Mouse (Mus musculus): ENCODE data around the gene Camk2n2. TPM values are rescaled to one million over a fixed set of nuclear protein-coding genes. Genes with fewer than 3 reads are reported as not detected.
"Not testable (repeated sequence)": the region's sequence is repeated elsewhere in the genome, so short reads cannot be mapped to it uniquely, and the experiment has no call there.

The Camk2n2 gene
- under 1 TPM; 0.73 to 0.79 TPM for total RNA-seq (2021)
- long read RNA-seq, experiment 1, partial matches to known transcripts: 1 of 1 reads
- long read RNA-seq, experiment 1, other reads (novel, unspliced or antisense): 0 of 1 reads
- long read RNA-seq, experiment 2: 0 reads

DNA sequence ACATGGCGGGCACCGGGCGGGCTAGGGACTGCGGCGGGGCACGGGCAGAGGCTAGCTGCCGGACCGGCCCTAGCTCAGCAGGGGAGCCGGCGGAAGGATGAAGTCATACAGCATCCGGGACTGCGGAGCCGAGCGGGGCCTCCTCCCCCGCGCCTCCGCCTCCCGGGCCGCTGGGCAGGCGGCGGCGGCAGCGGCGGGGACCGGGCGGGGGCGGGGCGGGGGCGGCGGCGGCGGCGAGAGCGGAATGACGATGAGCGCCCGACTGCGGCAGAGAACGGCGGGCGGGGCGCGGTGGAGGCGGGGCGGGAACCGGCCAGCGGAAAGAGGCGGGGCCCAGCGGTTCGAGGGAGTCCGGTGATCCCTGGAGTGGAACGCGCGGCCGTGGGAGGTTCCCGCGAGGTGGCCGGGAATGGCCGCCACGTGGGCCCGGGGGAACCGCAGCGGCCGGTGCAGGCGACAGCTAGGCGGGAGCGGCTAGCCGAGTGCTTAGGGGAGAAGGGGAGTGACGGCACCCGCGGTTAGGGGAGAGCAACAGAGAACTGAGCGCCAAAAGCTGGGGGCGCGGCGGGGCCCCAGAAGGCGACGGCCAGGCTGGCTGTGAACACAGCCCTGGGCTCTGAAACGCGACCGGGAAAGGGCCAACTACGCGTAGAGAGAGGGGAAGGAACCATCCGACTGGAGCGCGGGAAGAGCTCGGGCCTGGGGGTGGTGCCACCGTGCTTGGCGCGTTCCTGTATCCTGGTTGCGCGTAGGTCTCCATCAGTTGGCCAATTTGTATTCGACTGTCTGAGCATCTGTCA, at the start of gene Camk2n2:
Gene Camk2n2 (minus strand): TSS at position 97 of the 800 bp plus-strand sequence.
- intact Hi-C loops (cut with DNase I): no loop called here
- DNase-seq: peak; percentile 58 to 71

DNA sequence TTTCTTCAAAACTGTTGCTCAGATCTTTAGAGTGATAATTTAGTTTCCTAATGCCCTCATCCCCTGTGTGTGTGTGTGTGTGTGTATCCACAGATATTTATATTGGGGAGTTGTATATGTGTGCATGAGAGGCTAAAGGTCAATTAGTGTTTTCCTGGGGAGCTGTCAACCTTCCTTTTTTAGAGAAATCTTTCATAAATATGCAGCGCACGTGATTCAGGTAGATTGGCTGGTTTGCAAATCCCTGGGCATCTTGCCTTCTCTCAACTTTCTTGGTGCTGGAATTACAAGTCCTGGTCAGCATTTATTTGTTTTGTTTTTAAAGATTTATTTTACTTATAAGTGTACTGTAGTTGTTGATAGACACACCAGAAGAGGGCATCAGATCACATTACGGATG, 49.2 kb upstream of the Camk2n2 start:
- intact Hi-C loops (cut with DNase I): no loop called here
- DNase-seq: no peak

DNA sequence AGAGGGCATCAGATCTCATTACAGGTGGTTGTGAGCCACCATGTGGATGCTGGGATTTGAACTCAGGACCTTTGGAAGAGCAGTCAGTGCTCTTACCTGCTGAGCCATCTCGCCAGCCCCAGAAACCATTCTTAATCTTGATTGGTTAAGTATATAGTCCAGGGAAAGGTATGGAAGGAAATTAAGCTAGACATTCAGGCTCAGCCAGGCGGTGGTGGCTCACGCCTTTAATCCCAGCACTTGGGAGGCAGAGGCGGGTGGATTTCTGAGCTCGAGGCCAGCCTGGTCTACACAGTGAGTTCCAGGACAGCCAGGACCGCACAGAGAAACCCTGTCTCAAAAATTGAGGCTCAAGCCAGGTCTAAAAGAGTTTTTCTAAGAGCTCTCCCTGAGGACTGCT, 46.9 kb upstream of the Camk2n2 start, which contains the start of gene Eif4g1:
Gene Eif4g1 (plus strand): TSS at position 301 of the 400 bp plus-strand sequence.
- intact Hi-C loops (cut with DNase I); DNase-seq: not testable (repeated sequence)

DNA sequence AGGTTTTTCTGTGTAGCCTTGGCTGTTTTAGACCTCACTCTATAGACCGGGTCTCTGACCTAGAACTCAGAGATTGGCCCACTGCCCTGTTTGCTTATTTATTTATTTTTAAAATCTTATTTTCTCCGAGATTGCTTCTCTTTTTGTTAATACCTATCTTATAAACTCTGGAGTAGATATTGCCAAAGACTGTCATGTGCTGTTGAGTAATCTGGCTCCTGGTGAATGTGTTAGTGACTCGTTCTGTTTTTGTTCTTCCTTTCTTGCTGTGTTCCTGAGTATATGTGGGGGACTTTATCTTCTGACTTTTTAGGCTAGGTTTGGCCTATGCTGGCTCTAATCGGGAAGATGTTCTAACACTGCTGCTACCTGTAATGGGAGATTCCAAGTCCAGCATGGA, 36.6 kb upstream of the Camk2n2 start:
- intact Hi-C loops (cut with DNase I): no loop called here
- no peak for DNase-seq

DNA sequence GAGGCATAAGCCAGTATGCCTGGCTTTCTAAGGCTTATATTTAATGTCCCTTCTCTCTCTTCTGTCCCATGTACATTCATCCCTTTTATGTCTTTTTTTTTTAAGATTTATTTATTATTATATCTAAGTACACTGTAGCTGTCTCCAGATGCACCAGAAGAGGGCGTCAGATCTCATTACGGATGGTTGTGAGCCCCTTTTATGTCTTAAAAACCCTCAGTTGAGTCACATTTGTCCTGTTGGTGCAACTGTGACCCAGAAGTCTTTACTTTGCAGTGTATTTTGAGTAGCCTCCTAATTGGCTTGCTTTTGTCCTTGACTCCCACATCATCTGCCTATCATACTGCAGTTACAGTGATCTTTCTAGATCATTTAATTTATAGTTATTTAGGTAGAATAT, 32.2 kb upstream of the Camk2n2 start:
- DNase-seq: no peak
- intact Hi-C loops (cut with DNase I): no loop called here

DNA sequence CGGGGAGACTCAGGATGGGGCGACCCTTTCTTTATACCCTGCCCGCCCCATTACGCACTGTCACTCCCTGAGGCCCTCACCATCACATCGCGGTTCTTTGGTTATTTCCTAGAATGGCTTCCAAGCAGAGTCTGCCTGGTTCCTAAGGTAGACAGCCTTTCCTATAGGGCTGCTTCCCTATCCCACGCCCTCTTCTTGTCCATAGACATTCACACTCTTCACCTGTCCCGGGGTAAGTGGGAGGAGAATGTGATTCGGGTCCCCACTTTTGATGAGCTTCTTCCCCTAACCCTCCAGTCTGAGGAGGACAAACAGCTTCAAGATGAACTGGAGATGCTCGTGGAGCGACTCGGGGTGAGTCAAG, 30.8 kb upstream of the Camk2n2 start:
- intact Hi-C loops (cut with DNase I): loop anchor here (2.0 kb wide), 1 partner anchor 41 kb away; the partner anchor contains the start of genes Alg3, Eef1akmt4 and Gm49333
- no peak for DNase-seq

DNA sequence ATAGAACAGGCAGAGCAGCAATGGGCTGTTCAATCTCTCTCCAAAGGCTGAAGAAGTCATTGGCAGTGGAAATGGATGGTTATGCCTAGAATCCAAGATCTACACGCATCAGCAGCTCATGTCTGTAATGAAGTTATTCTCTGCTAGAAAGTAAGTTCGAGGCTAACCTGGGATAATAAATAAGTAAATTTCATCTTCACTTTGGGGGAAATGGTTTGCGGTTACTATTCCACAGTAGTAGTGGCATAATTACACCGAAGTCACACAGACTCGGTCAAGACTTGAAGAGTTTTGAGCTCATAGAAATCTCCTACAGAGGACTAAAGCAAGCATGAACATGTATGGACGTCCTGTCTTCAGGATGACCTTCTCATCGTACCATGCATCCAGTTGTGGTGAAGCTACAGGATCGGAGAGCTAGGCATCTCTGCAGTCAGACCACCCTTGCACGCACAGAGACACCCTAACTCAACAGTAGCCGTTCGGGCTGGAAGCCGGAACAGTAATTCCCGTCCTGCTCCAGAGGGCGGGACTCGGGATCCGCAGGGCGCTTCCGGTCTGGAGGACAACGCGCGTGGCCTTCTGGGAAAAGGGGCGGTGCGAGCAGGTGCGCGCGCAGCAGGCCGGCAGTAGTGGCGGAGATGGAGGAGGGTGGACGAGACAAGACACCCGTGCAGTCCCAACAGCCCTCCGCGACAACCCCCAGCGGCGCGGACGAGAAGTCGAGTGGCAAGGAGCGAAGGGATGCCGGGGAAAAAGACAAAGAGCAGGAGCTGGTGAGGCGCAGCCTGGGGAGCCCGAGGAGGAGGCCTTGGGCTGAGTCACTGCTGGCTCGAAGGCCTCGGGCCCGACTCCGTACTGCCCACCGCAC, 30.2 kb upstream of the Camk2n2 start, which contains the start of gene Psmd2:
Gene Psmd2 (plus strand): TSS at position 577 of the 871 bp plus-strand sequence.
- intact Hi-C loops (cut with DNase I): loop anchor here (2.0 kb wide), 1 partner anchor 41 kb away; the partner anchor contains the start of genes Alg3, Eef1akmt4 and Gm49333
- peak; percentile 97 to 99 for DNase-seq

DNA sequence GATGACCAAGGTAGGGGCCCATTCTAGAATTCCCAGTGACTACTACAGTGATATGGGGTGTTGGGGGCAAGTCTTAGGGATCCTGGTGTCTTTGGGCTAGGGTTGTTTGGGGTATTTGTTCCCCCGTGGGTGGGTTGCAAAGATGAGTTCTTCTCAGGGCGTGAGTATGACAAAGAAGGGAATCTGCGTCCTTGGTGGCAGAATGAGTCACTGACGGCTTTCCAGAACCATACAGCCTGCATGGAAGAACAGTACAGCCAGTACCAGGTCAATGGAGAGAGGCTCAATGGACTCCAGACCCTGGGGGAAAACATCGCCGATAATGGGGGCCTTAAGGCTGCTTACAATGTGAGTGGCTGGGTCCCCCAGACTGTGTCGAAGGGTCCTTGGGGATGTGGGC, 22.8 kb upstream of the Camk2n2 start:
- DNase-seq: no peak
- intact Hi-C loops (cut with DNase I): loop anchor here (2.0 to 10.0 kb wide), 2 partner anchors 145 to 219 kb away; partner anchors contain the start of genes Abcc5 and Eif2b5

DNA sequence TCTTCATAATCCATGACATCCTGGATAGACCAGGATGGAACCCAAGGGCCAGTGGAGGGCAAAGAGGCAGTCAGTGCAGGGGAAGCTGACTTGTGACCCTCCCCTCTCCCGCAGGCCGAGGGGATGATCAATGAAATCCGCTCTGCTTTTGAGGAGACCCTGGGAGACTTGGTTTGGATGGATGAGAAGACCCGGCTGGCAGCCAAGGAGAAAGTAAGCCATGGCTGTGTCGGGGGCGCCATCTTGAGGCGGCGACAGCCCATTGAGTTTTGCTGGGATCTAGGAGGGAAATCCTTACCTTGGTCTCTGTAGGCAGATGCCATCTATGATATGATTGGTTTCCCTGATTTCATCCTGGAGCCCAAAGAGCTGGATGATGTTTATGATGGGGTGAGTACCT, 21.1 kb upstream of the Camk2n2 start:
- intact Hi-C loops (cut with DNase I): loop anchor here (2.0 to 10.0 kb wide), 2 partner anchors 143 to 217 kb away; partner anchors contain the start of genes Abcc5 and Eif2b5
- peak; percentile 79 to 81 for DNase-seq

DNA sequence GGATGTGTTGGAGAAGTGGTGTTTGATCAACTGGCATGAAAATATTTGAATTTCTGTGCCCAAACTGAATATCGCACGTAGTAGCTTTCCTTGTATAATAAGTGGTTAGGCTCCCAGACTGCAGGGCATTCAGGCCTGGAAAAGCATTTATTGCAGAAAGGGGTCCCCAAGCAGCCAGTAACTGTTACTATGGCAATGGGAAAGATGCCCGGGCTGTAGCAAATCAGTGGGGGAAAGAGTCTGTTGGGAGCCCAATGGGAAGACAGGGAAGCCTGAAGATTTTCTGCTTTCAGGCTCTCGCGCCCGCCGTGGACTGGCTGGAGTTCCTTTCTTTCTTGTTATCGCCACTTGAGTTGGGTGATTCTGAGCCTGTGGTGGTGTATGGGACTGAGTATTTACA, 17.3 kb upstream of the Camk2n2 start:
- no peak for DNase-seq
- intact Hi-C loops (cut with DNase I): no loop called here

DNA sequence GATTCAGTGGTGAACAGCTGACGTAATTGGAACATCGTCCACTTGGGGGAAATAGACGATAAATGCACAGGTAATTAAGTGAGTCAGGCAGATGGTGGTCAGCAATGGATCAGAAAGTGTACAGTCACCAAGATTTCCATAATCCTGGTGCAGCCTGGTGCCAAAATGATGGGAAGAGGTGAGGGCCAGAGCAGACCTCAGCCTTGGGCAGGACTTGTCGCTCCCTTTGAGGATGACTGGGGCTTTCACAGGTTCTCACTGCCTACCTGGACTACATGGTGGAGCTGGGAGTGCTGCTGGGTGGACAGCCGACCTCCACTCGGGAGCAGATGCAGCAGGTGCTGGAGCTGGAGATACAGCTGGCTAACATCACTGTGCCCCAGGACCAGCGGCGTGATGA, 16.3 kb upstream of the Camk2n2 start:
- no peak for DNase-seq

DNA sequence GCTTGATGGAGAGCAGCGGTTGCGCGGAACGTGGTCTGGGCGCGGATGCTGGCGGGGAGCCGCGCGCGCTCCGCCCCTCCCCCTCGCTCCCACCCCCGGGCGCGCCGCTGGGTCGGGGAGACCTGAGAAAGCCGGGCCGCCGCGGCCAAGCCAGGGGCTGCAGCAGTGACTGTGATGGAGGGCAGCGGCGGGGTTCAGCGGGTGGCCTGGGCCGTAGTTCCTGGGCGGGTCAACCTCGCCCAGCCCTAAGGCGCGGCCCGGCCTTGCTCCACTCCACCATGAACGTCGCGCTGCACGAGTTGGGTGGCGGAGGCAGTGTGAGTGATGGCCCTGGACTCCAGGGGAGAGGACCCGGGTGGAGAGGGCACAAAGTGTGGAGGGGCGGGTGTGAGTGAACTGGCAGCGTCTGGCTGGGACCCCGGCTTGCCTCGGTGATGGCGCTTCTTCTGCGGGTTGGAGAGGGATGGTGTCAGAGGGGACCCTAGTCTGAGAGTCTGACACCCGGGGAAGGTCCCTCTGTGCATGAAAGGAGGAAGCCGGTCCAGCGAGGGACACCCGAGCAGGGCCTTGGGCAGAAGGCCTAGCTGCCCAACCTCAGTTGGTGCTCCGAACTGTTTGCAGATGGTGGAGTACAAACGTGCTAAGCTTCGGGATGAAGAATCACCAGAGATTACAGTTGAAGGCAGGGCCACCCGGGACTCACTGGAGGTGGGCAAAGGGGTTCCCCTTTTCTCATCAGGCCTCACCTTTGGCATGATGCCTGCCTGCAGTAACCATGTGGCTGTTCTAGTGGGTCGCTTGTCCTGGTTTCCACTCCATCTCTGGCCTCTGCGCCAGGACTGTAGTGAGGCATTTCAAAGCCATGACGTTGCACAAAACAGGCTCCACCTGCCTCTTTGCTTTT, 8.9 kb upstream of the Camk2n2 start, which contains the start of gene Ece2:
Gene Ece2 (plus strand): TSS at position 98 of the 904 bp plus-strand sequence.
- intact Hi-C loops (cut with DNase I): no loop called here
- peak; percentile 6 to 15 for DNase-seq

More for the DNA sequence above, 16.3 kb upstream of the Camk2n2 start:
- intact Hi-C loops (cut with DNase I): no loop called here

DNA sequence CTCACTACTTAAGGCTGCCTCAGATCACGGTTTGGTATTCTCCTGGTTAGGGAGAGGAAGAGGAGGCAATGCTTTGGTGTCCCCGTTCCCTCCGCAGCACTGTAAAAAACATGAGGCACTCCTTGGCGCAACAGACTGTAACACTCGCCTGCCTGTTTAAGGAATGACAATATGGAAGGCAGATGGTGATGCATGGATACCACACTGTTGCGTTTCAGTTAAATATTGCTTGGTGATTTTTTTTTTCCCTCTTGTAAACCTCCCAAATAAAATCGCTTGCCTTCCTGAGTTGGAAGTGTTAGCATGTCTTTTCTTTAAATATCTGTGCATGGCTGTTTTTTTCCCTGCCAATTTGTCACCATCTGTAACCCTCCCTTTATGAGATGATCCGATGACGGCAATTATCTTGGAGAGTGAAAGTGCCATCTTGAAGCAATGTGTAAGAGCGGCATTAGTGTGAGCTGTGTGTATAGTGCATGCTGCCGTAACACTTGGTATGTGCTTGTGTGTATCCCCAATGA, 7.8 kb upstream of the Camk2n2 start:
- no peak for DNase-seq
- intact Hi-C loops (cut with DNase I): no loop called here

DNA sequence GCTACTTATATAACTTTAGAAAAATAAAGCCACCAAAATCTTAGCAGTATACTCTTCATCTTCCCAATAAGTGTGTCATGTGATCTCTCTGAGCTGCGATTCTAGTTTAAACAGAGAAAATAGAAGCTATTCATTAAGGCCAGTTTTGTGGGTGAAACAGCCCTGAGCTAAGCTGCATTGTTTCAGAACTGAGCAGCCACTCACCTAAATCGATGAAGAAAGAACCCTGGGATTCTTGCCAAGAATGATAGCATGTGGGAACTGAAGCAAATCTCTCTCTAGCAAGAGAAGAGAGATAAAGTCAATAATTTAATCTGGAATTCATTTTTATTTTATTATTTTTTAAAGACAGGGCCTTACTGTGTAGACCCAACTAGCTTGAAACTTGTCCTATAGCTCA, 2.1 kb upstream of the Camk2n2 start:
- intact Hi-C loops (cut with DNase I): no loop called here

DNA sequence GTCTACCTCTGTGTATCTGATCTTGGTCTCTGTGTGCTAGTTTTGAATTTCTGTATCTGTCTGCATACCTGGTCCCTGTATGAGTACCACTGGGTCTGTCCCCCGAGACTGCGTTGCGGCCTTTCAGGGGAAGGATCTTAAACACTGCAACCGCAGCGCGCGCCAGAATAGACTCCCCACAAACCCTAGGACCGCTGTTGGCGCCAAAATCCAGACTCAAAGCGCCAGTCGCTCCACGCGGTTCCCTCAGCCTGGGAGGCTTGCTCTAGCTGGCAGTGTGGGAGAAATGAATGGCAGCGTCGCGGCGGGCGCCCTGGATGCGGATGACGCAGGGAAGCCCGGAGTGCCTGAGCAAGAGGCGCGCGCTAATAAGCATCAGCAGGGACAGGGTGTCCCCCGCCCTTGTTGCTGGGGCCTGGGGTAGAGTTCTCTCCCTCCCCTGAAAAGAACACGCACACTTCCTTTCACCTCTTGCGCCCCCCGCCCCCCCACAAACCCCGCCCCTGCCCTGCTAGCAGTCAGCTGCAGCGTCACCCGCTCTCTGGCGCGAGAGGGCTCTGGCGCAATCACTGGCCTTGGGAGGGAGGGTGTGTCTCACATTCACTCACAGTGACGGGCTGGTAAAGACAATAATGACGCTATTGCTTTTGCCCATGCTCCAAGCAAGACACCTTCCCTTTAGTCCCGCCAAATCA, 1.1 kb upstream of the Camk2n2 start:
- DNase-seq: peak; percentile 43 to 58
- intact Hi-C loops (cut with DNase I): no loop called here

More for the DNA sequence above, 2.1 kb upstream of the Camk2n2 start:
- DNase-seq: no peak

DNA sequence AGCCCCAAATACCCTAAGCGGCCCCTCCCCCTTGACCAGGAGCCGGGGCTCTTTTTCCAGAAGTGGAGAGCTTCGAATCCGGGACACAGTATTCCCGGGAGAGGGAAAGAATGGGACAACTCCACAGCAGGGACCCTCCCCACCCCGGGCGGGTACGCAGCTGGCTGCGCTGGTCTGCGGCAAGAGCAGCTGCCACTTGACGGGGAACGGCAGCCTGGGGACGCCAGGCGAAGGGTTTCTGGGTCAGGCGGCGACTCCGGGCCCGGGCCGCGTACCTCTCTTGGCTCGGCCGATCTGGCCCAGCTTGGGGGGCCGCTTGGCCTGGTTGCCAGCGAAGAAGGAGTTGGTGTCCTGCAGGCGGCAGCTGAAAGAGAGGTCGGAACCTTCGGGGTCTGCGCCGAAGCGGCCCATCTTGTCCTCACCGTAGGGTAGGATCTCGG, 316 bp downstream of the Camk2n2 start:
- DNase-seq: no peak
- intact Hi-C loops (cut with DNase I): no loop called here

DNA sequence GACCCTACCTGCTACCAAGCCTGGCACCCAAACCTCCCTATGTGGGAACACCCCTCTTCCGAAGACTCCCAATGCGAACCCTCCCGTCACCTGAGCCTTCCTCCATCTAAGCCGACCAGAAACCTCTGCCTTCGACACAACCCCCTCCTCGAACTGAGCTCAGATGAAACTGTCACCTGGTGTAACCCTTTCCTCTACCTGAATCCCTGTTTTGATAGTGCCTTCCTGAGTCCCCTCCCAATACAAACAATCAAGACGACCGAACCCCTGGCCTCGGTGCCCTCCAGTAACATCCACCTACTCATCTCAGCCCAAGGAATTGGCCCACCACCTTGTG, 720 bp downstream of the Camk2n2 start:
- intact Hi-C loops (cut with DNase I): no loop called here
- DNase-seq: no peak

DNA sequence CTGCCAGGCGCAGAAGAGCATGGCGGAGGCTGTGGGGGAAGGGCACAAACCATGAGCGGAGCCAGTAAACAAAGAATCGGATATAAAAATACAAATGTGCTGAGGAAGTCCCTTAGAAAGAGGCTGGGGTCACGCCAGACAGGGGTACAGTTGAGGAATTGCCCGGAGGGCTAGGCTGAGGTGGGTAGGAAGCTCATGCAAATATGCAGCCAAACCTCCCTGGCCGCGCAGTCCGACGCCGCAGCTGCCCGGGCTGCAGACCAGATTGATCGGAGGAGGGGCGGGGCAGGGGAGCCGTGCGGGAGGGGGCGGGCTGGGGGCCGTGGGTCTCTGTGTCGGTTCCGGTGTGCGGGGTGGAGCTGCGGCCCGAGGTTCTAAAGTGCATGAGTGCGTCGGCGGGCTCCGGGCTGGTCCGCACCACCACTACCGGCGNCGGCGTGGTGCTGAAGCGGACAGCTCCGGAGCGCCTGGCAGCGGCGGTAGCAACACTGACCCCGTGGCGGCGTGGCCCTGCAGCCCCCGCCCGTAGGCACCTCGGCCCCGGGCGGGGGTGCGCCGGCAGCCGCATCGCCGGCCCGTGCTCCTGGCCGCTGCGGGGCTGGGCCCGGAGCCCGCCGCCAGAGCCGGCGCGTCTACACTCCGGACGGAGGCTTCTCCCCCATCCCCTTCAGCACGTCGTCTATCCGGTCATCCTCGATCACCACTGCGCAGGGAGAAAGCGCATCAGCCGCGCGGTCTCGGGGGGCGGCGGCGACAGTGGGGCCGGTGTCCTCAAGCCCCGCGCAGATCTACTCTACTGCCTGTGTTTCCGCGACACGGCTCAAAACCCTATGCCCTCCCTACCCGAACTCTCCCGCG, 1.3 kb downstream of the Camk2n2 start:
- intact Hi-C loops (cut with DNase I): no loop called here
- peak; percentile 43 to 56 for DNase-seq

Measured in heart, postnatal 14 days (tissue).